Mouse (Mus musculus) retina, postnatal 7 days (tissue): ENCODE data around the gene Brsk2.
"Not testable (repeated sequence)": the region's sequence is repeated elsewhere in the genome, so short reads cannot be mapped to it uniquely, and the experiment has no call there.

ENCODE experiments used
- DNase-seq: peaks from one replicate; pipeline ENCODE4 v3.0.0-alpha.2; 2012; ENCODE audit warnings: low read depth, low spot score

The Brsk2 gene

GRCm38 (mm10) chr7:141948906-141949798 lies at the start of gene Brsk2:
Brsk2 (plus strand) TSS chr7:141949751.
- peak; percentile 87 for DNase-seq

GRCm38 (mm10) chr7:141901825-141902224 lies 47.7 kb upstream of the Brsk2 start:
- DNase-seq = no peak

- peak; percentile 100 for DNase-seq
Measured at GRCm38 (mm10) chr7:141902269-141902729, 47.3 kb upstream of the Brsk2 start.

GRCm38 (mm10) chr7:141902791-141903190 lies 46.8 kb upstream of the Brsk2 start:
- DNase-seq = no peak

- no peak for DNase-seq
Measured at GRCm38 (mm10) chr7:141908591-141908990, 41.0 kb upstream of the Brsk2 start.

GRCm38 (mm10) chr7:141911305-141911704 lies 38.2 kb upstream of the Brsk2 start:
- no peak for DNase-seq

- no peak for DNase-seq
Measured at GRCm38 (mm10) chr7:141918407-141918806, 31.1 kb upstream of the Brsk2 start, which contains the start of gene Tollip. Tollip (minus strand) TSS chr7:141918507.

- not testable (repeated sequence) for DNase-seq
Measured at GRCm38 (mm10) chr7:141924121-141924520, 25.4 kb upstream of the Brsk2 start.

- DNase-seq = peak; percentile 62
Measured at GRCm38 (mm10) chr7:141924917-141925316, 24.6 kb upstream of the Brsk2 start.

- no peak for DNase-seq
Measured at GRCm38 (mm10) chr7:141928642-141929041, 20.9 kb upstream of the Brsk2 start.

GRCm38 (mm10) chr7:141934128-141934898 lies 15.2 kb upstream of the Brsk2 start:
- no peak for DNase-seq

- DNase-seq = no peak
Measured at GRCm38 (mm10) chr7:141934951-141935350, 14.6 kb upstream of the Brsk2 start.

- DNase-seq = no peak
Measured at GRCm38 (mm10) chr7:141943444-141943843, 6.1 kb upstream of the Brsk2 start.

GRCm38 (mm10) chr7:141945927-141946326 lies 3.6 kb upstream of the Brsk2 start:
- peak; percentile 56 for DNase-seq

- DNase-seq = no peak
Measured at GRCm38 (mm10) chr7:141947512-141947911, 2.0 kb upstream of the Brsk2 start.

- DNase-seq = no peak
Measured at GRCm38 (mm10) chr7:141948045-141948444, 1.5 kb upstream of the Brsk2 start.

- DNase-seq = no peak
Measured at GRCm38 (mm10) chr7:141949799-141950103, 200 bp downstream of the Brsk2 start.

GRCm38 (mm10) chr7:141950104-141951013 lies 808 bp downstream of the Brsk2 start:
- DNase-seq = peak; percentile 51

GRCm38 (mm10) chr7:141951821-141952220 lies 2.3 kb downstream of the Brsk2 start:
- no peak for DNase-seq

- no peak for DNase-seq
Measured at GRCm38 (mm10) chr7:141952920-141953319, 3.4 kb downstream of the Brsk2 start.

GRCm38 (mm10) chr7:141953616-141954015 lies 4.1 kb downstream of the Brsk2 start:
- no peak for DNase-seq
